Mouse (Mus musculus) embryonic facial prominence, embryonic 14.5 days (tissue): ENCODE measurements around the gene Cutal. TPM values are rescaled to one million over a fixed set of nuclear protein-coding genes. Genes with fewer than 3 reads are reported as not detected.

Experiments used
- ATAC-seq: fragments of 200-750 bp; cut with Nextera tagmentation; 2 replicates; pipeline ENCODE4 v1.8.0; 2017; ENCODE audit warnings: low read depth, moderate number of reproducible peaks, moderate TSS enrichment
- DNase-seq: peaks from one replicate; pipeline ENCODE4 v3.0.0-alpha.2; 2015; ENCODE audit warnings: low spot score
- H3K27ac ChIP-seq: fragments of 300-500 bp; sonication (generic); replicated peaks from 2 replicates; pipeline ENCODE4 v1.5.1; 2014; ENCODE audit warnings: low read depth, mild to moderate bottlenecking, low read length, moderate library complexity
- H3K27me3 ChIP-seq: fragments of 300-500 bp; sonication (generic); replicated peaks from 2 replicates; pipeline ENCODE4 v1.6.1; 2014; ENCODE audit warnings: low read length; ENCODE audit not compliant: control insufficient read depth, insufficient read depth
- H3K36me3 ChIP-seq: fragments of 300-500 bp; sonication (generic); 2 replicates; pipeline ENCODE4 v1.6.1; 2014; ENCODE audit warnings: low read length, mixed read lengths; ENCODE audit not compliant: control insufficient read depth, insufficient read depth
- H3K4me1 ChIP-seq: fragments of 300-500 bp; sonication (generic); 2 replicates; pipeline ENCODE4 v1.6.1; 2014; ENCODE audit warnings: antibody characterized with exemption, low read length; ENCODE audit not compliant: control insufficient read depth, insufficient read depth
- H3K4me2 ChIP-seq: fragments of 300-500 bp; sonication (generic); 2 replicates; pipeline ENCODE4 v1.6.1; 2014; ENCODE audit warnings: low read depth, mild to moderate bottlenecking, low read length, moderate library complexity, mixed read lengths
- H3K4me3 ChIP-seq: fragments of 300-500 bp; sonication (generic); 2 replicates; pipeline ENCODE4 v1.5.1; 2014; ENCODE audit warnings: low read depth, mild to moderate bottlenecking, low read length
- H3K9ac ChIP-seq: fragments of 300-500 bp; sonication (generic); 2 replicates; pipeline ENCODE4 v1.6.1; 2014; ENCODE audit warnings: low read depth, mild to moderate bottlenecking, low read length, moderate library complexity, mixed read lengths
- H3K9me3 ChIP-seq: fragments of 300-500 bp; sonication (generic); 2 replicates; pipeline ENCODE4 v1.6.1; 2016; ENCODE audit warnings: low read length; ENCODE audit not compliant: control insufficient read depth
- WGBS: fragments of 180-500 bp; shearing (Covaris S2); extraction: QIAGEN DNeasy Blood & Tissue Kit; methylation state at CpG from one replicate; pipeline ENCODE4 v1.1.7; 2014; 5-methylcytosine and 5-hydroxymethylcytosine counted together
- polyA plus RNA-seq: library from polyadenylated mRNA; unstranded; fragments of >200 nt; fragmentation: Nextera tagmentation; extraction: Ambion mirVana; gene quantifications from 2 replicates; pipeline ENCODE4 v1.2.1, GENCODE M21; 2014

Gene Cutal
- polyA plus RNA-seq, 1 experiment from 2014 or later, result not detected

DNA sequence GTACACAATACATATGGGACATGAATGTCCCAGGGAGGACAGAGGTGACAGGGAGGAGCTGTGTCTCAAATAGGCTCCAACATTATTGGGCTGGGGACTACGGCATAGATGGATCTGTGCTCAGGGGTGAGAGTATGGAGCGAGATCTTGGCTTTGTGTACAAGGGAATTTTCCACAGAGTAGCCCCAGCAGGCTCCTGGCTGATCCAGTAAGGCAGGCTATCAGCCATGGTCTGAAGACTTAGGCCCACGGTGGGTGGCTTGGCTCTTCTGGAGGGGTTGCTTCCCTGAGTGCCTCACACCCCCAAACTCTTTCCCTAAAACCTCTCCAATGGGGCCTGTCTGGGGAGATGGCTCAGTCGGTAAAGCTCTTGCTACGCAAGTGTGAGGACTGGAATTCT lies 66.0 kb downstream of the Cutal start:
- Histone ChIP-seq H3K27ac (no peak overlapping the region), H3K4me1 (peaks cover 31% of the 10 kb centered on the region), H3K4me3 (no peak overlapping the region), H3K9ac (no peak overlapping the region), H3K27me3 (0 out of 2 replicates have a peak, but pooled peaks cover 4% of the 10 kb centered on the region), H3K4me2 (no peak overlapping the region), H3K9me3 (no peaks in the 10 kb centered on the region), H3K36me3 (no peaks in the 10 kb centered on the region)
- DNase-seq, result no peak
- WGBS, result 71% methylated on average over 5 of the region's 5 CpGs
- ATAC-seq, result no peak

DNA sequence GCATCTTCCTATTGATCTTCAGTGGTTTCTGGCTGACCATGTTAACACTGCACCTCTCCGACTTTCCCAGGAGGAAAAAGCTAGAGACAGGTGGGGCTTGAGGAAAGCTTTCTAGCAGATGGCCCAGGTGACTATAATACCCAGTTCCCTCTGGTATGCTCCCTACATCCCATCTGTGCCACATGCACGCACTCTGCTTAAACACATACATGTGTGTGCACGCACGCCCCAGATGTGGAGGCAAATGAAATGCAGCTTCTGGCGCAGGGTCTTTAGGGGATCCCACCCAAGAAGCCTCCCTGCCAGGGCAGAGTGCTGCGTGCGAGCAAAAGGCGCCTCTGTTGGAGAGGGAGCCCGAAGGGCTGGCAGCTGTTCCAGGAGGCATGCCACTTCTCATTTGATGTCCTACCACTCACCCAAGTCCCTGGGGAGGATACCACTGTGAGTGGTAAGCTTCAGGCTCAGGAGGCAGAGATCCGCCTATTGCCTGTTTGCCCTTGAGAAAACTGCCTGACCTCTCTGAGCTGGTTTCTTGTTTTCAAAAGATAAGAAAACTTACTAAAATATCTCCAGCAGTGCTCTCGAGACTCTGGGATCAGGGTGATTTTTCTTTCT lies 67.0 kb downstream of the Cutal start:
- WGBS, result 30% methylated on average over 11 of the region's 11 CpGs
- H3K36me3 ChIP-seq, result no peaks in the 10 kb centered on the region
- peak; percentile 61 for DNase-seq
- H3K27ac ChIP-seq, result no peak overlapping the region
- peak; percentile 41 for ATAC-seq
- 0 out of 2 replicates have a peak, but pooled peaks cover 4% of the 10 kb centered on the region for H3K27me3 ChIP-seq
- no peak overlapping the region for H3K9ac ChIP-seq
- peaks cover 31% of the 10 kb centered on the region for H3K4me1 ChIP-seq
- H3K4me3 ChIP-seq, result no peak overlapping the region
- no peak overlapping the region for H3K4me2 ChIP-seq
- H3K9me3 ChIP-seq, result no peaks in the 10 kb centered on the region

Other genes starting within 250 kb of the Cutal start
- gene Gapvd1, start 119.2 kb upstream of the Cutal start, polyA plus RNA-seq, result 87.2 and 92.3 TPM in 2 replicates
- gene Hspa5, start 102.4 kb upstream of the Cutal start, polyA plus RNA-seq, result 906 and 942 TPM in 2 replicates
- 39.1 and 40.8 TPM in 2 replicates for gene Rabepk, start 74.5 kb upstream of the Cutal start, polyA plus RNA-seq
- 64.1 and 75.1 TPM in 2 replicates for gene Fbxw2, start 48.1 kb upstream of the Cutal start, polyA plus RNA-seq
- not detected in 2 replicates for gene Gm34653, start 41.4 kb upstream of the Cutal start, polyA plus RNA-seq
- gene Psmd5, start 572 bp downstream of the Cutal start, polyA plus RNA-seq, result 92.3 and 102 TPM in 2 replicates
- gene Phf19, start 39.6 kb downstream of the Cutal start, polyA plus RNA-seq, result 10.8 and 12.2 TPM in 2 replicates
- gene Traf1, start 87.4 kb downstream of the Cutal start, polyA plus RNA-seq, result 3.9 and 5.7 TPM in 2 replicates
- not detected in 2 replicates for gene Hc, start 187.0 kb downstream of the Cutal start, polyA plus RNA-seq
- 0.46 TPM in 1 of 2 replicates, not detected in the other for gene AI182371, start 227.1 kb downstream of the Cutal start, polyA plus RNA-seq
- 21.8 and 23.7 TPM in 2 replicates for gene Cntrl, start 235.1 kb downstream of the Cutal start, polyA plus RNA-seq